Mouse (Mus musculus) forebrain, embryonic 12.5 days (tissue): ENCODE results near the gene Xylt1. TPM values are rescaled to one million over a fixed set of nuclear protein-coding genes. Genes with fewer than 3 reads are reported as not detected.

ENCODE experiments used
- ATAC-seq: fragments of 200-750 bp; cut with Nextera tagmentation; 2 replicates; pipeline ENCODE4 v1.8.0; 2017; ENCODE audit warnings: moderate TSS enrichment; ENCODE audit not compliant: low FRiP score
- H3K27ac ChIP-seq: fragments of 300-500 bp; sonication (generic); 2 replicates; pipeline ENCODE4 v1.5.1; 2016; ENCODE audit warnings: mild to moderate bottlenecking
- H3K27me3 ChIP-seq: fragments of 300-500 bp; sonication (generic); 2 replicates; pipeline ENCODE4 v1.6.1; 2016; ENCODE audit warnings: mild to moderate bottlenecking
- H3K36me3 ChIP-seq: fragments of 300-500 bp; sonication (generic); replicated peaks from 2 replicates; pipeline ENCODE4 v1.6.1; 2016; ENCODE audit warnings: mild to moderate bottlenecking
- H3K4me1 ChIP-seq: fragments of 300-500 bp; sonication (generic); 2 replicates; pipeline ENCODE4 v1.6.1; 2016
- H3K4me2 ChIP-seq: fragments of 300-500 bp; sonication (generic); 2 replicates; pipeline ENCODE4 v1.6.1; 2016; ENCODE audit warnings: mild to moderate bottlenecking, moderate library complexity
- H3K4me3 ChIP-seq: fragments of 300-500 bp; sonication (generic); replicated peaks from 2 replicates; pipeline ENCODE4 v1.5.1; 2016; ENCODE audit warnings: mild to moderate bottlenecking
- H3K9ac ChIP-seq: fragments of 300-500 bp; sonication (generic); 2 replicates; pipeline ENCODE4 v1.6.1; 2016; ENCODE audit warnings: mild to moderate bottlenecking
- H3K9me3 ChIP-seq: fragments of 300-500 bp; sonication (generic); 2 replicates; pipeline ENCODE4 v1.6.1; 2016
- WGBS: fragments of 180-500 bp; shearing (Covaris S2); methylation state at CpG from one replicate; pipeline ENCODE4 v1.1.7; 2016; 5-methylcytosine and 5-hydroxymethylcytosine counted together
- polyA plus RNA-seq: library from polyadenylated mRNA; unstranded; fragments of >200 nt; fragmentation: Nextera tagmentation; extraction: Ambion mirVana; gene quantifications from 2 replicates; pipeline ENCODE4 v1.2.1, GENCODE M21; 2016

Gene Xylt1
- polyA plus RNA-seq, 1 experiment from 2014 or later = 5.0 TPM

DNA sequence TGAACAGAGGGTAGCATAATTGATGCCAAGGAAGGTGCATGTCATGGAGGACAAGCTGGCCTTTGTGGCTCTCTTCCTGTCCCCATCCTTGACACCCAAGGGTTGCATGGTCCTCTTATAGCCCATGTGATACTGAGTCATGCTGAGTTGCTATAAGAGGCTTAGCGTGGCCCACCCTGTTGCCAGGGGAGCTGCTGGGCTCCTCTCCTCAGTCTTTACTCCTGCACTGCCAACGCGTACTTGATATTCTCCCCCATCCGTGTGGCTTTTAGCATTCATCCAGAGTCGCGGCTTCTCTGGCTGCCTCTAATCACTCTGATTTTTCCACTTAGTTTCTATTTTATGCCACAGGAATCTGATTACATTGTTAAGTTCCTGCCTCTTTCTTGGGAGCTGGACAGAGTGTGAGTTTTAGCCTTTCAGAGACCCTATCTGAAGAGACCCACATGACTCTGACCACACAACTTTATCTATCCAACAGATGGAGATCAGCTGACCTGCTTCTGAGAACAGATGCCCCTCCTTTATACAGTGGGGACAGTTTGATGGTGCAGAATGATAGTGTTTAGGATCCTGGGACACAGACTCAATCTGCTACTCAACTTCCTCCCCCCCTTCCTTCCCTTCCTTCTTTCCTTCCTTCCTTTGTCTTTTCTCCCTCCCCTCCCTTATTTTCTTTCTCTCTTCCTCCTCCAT, 206.6 kb downstream of the Xylt1 start:
- no peak overlapping the region for H3K27ac ChIP-seq
- H3K9ac ChIP-seq = no peak overlapping the region
- peaks cover 28% of the 10 kb centered on the region for H3K4me1 ChIP-seq
- no peak overlapping the region for H3K4me2 ChIP-seq
- no peak overlapping the region for H3K4me3 ChIP-seq
- H3K36me3 ChIP-seq = no peaks in the 10 kb centered on the region
- WGBS = 78% methylated on average over 6 of the region's 6 CpGs
- H3K27me3 ChIP-seq = no peaks in the 10 kb centered on the region
- no peak for ATAC-seq
- no peaks in the 10 kb centered on the region for H3K9me3 ChIP-seq

DNA sequence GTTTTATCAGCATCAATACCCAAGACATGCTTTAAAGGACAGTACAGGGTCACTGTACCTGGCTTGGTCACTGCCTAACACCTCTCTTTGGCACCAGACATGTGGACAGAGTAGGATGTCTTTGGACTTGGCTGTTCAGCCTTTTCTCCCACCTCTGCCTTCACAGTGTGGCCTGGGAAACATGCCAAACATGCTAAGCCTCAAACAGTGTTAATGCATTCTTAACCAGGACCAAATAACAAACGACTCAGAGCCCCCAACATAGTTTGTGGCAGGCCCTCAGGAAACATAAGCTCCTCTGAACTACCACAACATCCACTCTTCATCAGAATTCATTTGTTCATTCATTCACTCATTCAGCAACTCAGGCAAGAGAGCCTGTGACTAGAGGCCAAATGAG, 207.6 kb downstream of the Xylt1 start:
- Histone ChIP-seq H3K4me1 (peaks cover 28% of the 10 kb centered on the region), H3K9me3 (no peaks in the 10 kb centered on the region), H3K36me3 (peaks cover 3% of the 10 kb centered on the region), H3K27ac (no peak overlapping the region), H3K27me3 (no peaks in the 10 kb centered on the region), H3K4me3 (no peak overlapping the region), H3K9ac (no peak overlapping the region), H3K4me2 (no peak overlapping the region)
- 48% methylated on average over 1 of the region's 1 CpGs for WGBS
- ATAC-seq = no peak

DNA sequence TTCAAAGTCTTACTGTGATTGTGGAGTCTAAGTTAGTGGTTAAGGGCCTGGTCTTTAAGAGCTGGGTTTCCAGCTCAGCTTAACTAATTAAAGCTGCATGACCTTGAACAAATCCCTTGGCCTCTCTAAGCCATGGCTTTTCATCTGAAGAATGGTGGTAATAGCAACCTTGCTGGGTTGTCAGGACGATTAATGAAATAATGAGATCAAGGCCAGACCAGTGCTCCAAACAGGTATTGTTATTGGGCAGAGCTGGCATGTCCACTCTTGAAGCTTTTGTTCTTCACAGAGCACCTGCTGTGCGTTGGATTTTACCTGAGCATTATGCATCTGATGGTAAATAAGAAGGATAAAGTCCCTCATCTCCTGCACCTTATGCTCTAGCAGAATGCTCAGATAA, 208.6 kb downstream of the Xylt1 start:
- H3K9ac ChIP-seq = no peak overlapping the region
- no peak overlapping the region for H3K4me2 ChIP-seq
- H3K27me3 ChIP-seq = no peaks in the 10 kb centered on the region
- peaks cover 28% of the 10 kb centered on the region for H3K4me1 ChIP-seq
- no peaks in the 10 kb centered on the region for H3K9me3 ChIP-seq
- H3K36me3 ChIP-seq = peaks cover 10% of the 10 kb centered on the region
- H3K4me3 ChIP-seq = no peak overlapping the region
- H3K27ac ChIP-seq = no peak overlapping the region
- no peak for ATAC-seq
- 32% methylated on average over 2 of the region's 2 CpGs for WGBS

DNA sequence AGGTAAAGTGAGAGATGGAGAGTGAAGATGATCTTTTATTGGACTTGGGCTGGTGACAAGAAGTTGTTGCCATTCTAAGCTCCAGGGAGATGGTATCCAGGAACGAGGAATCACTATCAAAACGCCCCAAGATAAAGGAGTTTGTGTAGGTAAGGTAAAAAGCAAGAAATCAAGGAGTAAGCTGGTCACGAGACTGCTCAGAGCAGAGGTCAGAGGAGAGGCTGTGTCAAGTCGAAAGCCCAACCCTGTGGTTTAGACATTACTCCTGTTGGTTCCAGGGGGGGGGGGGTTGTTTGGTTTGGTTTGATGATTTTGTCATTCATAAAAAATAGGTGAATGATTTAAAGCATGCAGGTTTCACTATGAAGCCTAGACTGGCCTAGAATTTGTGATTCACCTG, 209.0 kb downstream of the Xylt1 start:
- H3K36me3 ChIP-seq = peaks cover 10% of the 10 kb centered on the region
- ATAC-seq = no peak
- no peaks in the 10 kb centered on the region for H3K27me3 ChIP-seq
- H3K4me2 ChIP-seq = no peak overlapping the region
- H3K27ac ChIP-seq = no peak overlapping the region
- 62% methylated on average over 4 of the region's 4 CpGs for WGBS
- H3K9ac ChIP-seq = no peak overlapping the region
- H3K4me3 ChIP-seq = no peak overlapping the region
- H3K9me3 ChIP-seq = no peaks in the 10 kb centered on the region
- H3K4me1 ChIP-seq = peaks cover 28% of the 10 kb centered on the region

DNA sequence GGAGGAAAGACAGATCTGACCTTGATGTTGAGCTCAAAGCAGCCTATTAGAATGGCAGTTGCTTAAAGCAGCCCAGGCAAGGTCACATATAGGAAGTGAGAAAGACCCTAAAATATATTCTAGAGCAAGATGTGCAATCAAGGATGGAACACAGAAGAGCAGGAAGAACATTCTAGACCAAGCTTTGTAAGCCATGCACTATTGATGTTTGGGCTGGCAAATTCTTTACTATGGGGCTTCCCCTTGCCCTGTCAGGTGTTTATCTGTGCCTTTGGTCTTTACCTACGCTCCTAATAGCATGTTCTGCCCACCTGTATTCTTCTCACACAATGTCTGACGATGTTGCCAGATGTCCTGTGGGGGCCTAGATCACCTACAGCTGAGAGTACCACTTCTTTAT, 213.4 kb downstream of the Xylt1 start:
- Histone ChIP-seq H3K9me3 (no peaks in the 10 kb centered on the region), H3K36me3 (peaks cover 18% of the 10 kb centered on the region), H3K27me3 (no peaks in the 10 kb centered on the region), H3K27ac (no peak overlapping the region), H3K4me2 (no peak overlapping the region), H3K4me1 (peaks cover 11% of the 10 kb centered on the region), H3K9ac (no peak overlapping the region), H3K4me3 (no peak overlapping the region)
- WGBS = 91% methylated on average over 2 of the region's 2 CpGs
- no peak for ATAC-seq

DNA sequence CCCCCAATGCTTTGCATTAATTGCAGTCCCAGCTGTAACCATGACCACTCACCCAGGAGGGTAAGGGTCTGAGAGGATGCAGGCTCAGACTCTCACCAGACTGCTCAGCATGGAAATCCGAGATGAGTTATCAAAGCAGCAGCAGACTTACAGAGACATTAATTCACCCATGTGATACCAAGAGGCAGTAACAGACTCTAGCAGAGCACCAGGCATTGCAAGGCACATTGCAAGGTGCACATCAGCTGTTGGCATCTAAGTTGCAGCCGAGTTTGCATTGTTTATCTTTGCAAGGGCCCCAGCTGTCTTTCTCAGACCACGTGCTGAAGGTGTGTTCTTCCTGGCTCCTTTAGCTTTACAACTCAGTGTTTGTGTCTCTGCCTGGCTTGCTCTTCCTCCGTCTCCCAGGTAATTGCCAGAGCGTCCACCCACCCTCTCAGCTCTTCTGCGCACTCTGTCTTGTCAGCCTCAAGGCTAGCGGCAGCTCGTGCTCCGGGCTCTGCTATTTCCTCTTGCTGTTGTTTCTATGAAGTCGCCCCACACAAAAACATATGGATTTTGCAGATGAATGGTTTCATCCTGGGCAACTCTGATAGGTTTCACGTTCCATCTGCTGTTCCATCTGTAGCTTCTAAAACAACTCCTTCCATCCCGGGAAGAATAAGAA, 214.4 kb downstream of the Xylt1 start:
- Histone ChIP-seq H3K9me3 (no peaks in the 10 kb centered on the region), H3K36me3 (peaks cover 18% of the 10 kb centered on the region), H3K27me3 (no peaks in the 10 kb centered on the region), H3K9ac (no peak overlapping the region), H3K4me1 (peaks cover 7% of the 10 kb centered on the region), H3K27ac (no peak overlapping the region), H3K4me3 (no peak overlapping the region), H3K4me2 (no peak overlapping the region)
- 77% methylated on average over 12 of the region's 12 CpGs for WGBS
- no peak for ATAC-seq

DNA sequence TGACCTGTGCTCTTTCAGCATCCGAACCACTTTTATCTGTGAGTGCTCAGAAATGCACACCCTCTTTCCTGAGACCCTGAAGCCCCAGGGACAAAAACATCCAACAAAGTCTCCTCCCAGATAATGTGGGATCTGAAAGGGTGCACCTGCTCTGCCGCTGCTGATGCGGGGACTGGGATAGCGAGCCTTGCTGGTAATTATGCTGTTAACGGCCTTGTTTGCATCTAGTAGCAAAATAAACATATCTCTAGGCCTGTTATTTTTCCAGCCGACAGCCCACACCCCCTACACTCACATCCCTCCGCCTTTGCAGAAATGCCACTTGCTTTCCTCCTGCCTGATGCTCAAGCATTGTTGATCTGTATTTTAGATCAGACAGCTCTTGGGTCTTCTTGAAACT, 219.7 kb downstream of the Xylt1 start:
- Histone ChIP-seq H3K9me3 (no peaks in the 10 kb centered on the region), H3K27me3 (no peaks in the 10 kb centered on the region), H3K4me1 (peaks cover 14% of the 10 kb centered on the region), H3K27ac (peak overlapping the region; percentile 42; the same call in 1 of the 2 replicates), H3K4me2 (no peak overlapping the region), H3K4me3 (no peak overlapping the region), H3K36me3 (peaks cover 7% of the 10 kb centered on the region; the same call in 1 of the 2 replicates), H3K9ac (no peak overlapping the region)
- WGBS = 26% methylated on average over 7 of the region's 7 CpGs
- ATAC-seq = no peak; the same call in 1 of the 2 replicates

DNA sequence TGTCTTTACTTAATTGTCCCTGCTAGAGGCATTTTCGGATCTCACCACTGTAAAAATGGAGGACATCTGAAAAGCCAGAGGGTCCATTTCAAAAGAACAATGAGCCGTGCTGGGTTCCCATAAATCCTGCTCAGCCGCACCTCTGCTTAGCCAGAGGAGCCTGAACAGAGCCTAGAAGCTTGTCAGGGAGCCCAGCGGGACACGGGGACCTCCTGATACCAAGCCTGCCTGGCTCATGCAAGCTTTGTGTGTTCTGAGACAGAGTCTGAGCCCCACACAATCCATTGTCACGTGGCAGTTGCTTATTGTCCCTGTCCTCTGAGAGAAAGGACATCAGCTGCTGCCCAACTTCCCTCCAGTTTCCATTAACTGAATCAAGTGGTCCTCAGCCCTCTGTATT, 229.7 kb downstream of the Xylt1 start:
- Histone ChIP-seq H3K9me3 (no peaks in the 10 kb centered on the region), H3K9ac (no peak overlapping the region), H3K4me3 (no peak overlapping the region), H3K27ac (no peak overlapping the region), H3K36me3 (no peaks in the 10 kb centered on the region; the same call in none of the 2 replicates), H3K4me2 (no peak overlapping the region), H3K27me3 (no peaks in the 10 kb centered on the region), H3K4me1 (peaks cover 25% of the 10 kb centered on the region)
- WGBS = 29% methylated on average over 6 of the region's 6 CpGs
- ATAC-seq = 0 out of 2 replicates have a peak, but pooled peaks have one; percentile 23

DNA sequence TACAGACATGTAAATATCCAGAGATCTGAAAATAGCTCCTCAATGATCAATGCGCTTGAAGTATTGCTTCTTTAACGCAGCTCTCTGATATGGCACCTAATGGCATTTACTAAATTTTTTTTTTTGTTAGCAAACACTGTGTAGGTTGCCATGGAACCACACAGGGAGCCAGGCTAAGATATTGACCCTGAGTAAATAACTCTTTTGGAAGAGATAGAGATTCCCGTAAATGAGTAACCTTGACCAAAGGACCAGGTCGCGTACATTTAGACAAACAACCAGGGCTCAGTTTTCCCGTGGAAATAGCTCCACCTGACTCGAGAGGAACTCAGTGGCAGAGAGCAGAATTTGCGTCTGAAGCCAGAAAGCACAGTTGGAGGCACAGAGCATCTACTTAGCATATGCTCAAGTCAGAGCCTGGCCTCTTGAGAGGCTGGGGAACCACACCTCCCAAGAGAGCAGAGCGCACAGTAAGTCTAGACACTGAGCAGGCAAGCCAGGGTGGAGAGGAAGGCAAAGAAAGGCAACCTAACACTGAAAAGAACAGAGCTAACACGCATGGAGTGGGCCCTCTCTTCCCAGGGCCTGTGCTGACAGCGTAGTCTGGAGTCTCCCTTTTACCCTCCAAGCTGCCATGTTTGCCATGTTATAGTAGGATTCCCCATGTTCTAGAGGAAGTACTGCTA, 232.2 kb downstream of the Xylt1 start:
- Histone ChIP-seq H3K9ac (no peak overlapping the region), H3K36me3 (no peaks in the 10 kb centered on the region), H3K9me3 (no peaks in the 10 kb centered on the region), H3K4me1 (peaks cover 37% of the 10 kb centered on the region), H3K4me3 (no peak overlapping the region), H3K27ac (no peak overlapping the region), H3K4me2 (no peak overlapping the region), H3K27me3 (0 out of 2 replicates have a peak, but pooled peaks cover 3% of the 10 kb centered on the region)
- ATAC-seq = no peak
- 76% methylated on average over 11 of the region's 11 CpGs for WGBS

DNA sequence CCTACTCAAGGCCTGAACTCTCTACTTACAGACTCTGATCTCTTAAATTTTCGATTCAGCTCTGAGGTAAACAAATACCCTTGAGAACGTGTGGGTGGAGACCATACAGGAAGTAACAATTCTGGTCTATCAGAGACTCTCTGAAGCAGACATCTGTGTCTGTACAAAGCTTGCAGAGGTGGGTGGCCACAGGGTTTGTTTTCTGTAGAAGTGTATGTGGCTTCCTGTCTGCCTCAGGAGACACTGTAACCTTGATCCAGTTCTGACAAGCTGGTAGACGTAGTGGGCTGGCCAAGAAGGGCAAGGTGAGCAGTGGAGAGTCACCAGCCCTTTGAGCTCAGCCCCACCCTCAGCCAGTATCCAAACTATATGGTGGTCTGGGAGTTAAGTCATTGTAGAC, 233.0 kb downstream of the Xylt1 start:
- H3K4me3 ChIP-seq = no peak overlapping the region
- no peak for ATAC-seq
- WGBS = 85% methylated on average over 3 of the region's 3 CpGs
- H3K4me2 ChIP-seq = no peak overlapping the region
- peaks cover 45% of the 10 kb centered on the region for H3K4me1 ChIP-seq
- no peaks in the 10 kb centered on the region for H3K36me3 ChIP-seq
- 0 out of 2 replicates have a peak, but pooled peaks cover 3% of the 10 kb centered on the region for H3K27me3 ChIP-seq
- H3K9ac ChIP-seq = no peak overlapping the region
- no peak overlapping the region for H3K27ac ChIP-seq
- no peaks in the 10 kb centered on the region for H3K9me3 ChIP-seq

DNA sequence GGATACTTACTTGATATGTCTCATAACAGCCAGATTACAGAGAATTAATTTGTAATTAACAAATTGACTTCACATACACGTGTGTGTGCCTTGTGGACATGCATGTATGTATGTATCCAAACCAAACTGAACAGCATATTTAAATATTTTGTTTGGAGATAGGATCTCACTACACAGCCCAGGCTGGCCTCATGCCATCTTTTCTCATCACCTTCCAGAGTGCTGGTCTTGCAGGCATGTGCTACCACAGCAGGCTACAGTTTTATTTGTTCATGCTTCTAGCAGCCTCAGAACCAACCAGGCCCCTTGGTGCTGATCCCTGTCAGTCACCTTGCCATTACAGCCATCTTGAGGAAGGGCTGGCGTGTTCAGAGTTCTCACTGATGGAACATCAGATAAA, 233.6 kb downstream of the Xylt1 start:
- Histone ChIP-seq H3K36me3 (no peaks in the 10 kb centered on the region), H3K27ac (no peak overlapping the region), H3K4me2 (no peak overlapping the region), H3K9ac (no peak overlapping the region), H3K4me1 (peaks cover 51% of the 10 kb centered on the region), H3K9me3 (no peaks in the 10 kb centered on the region), H3K4me3 (no peak overlapping the region), H3K27me3 (0 out of 2 replicates have a peak, but pooled peaks cover 3% of the 10 kb centered on the region)
- 88% methylated on average over 2 of the region's 2 CpGs for WGBS
- ATAC-seq = no peak

DNA sequence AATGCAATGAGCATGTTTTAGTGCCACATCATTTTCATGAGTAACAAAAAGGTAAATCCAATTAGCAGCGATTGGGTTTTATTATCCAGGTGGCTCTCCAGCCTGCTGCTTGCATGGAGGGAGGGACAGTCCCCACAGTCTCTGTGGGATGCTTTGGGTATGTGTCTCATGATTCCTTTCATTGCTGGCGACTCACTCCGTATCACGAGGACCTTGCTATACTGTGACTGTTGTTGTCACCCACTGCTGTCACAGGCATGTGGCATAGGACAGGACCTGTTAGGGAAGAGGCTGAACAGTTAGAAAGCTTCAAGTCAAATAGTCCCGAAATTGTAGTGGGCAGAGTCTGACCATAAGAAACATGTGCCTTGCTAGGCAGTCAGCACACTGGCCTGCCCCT, 234.1 kb downstream of the Xylt1 start:
- Histone ChIP-seq H3K4me2 (no peak overlapping the region), H3K27ac (no peak overlapping the region), H3K4me3 (no peak overlapping the region), H3K27me3 (0 out of 2 replicates have a peak, but pooled peaks cover 4% of the 10 kb centered on the region), H3K4me1 (peaks cover 55% of the 10 kb centered on the region), H3K36me3 (no peaks in the 10 kb centered on the region), H3K9ac (no peak overlapping the region), H3K9me3 (no peaks in the 10 kb centered on the region)
- ATAC-seq = no peak
- WGBS = 73% methylated on average over 5 of the region's 5 CpGs
